Mouse (Mus musculus) right cerebral cortex, adult 2 months (tissue): Measurements from ENCODE around the gene A130010J15Rik.

ENCODE experiments used
- DNase-seq, 2 experiments: peaks; one replicate each; pipeline ENCODE4 v3.0.0; 2021 to 2022; ENCODE audit warnings: low spot score in 2 of 2

A130010J15Rik gene

DNA sequence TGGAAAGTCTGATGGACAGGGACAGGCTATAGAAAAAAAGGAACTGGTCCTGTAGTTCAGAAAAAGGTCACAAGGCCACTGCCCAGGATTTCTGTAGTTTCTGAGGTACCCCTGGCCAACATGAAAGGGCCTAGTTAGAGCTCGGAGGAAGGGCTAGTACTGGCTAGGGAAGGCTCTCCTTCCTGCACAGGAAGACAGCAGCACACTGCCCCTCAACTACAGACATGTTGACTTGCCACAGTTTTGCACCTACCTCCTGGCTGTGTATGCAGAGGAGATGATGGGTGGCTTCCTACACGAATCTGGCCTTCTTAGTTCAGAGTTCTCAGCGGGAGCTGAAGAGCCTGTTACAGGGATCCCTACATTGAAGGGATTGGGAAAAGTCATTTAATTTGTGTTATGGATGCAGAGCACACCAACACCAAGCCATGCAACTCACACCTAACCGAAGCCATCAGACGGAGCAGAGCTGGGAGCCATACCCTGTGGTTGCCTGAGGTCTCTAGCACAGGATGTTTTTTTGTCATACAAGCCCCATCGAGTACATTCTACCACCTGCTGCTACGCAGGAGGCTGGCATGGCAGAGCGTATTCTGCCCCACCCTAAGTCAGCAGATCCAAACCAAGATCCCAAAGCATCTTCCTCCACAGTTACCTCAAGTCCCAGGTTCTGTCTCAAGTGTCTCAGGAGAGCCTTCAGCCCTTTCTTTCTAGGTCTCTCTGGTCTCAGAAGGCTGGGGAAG, 33.0 kb downstream of the A130010J15Rik start:
- no peak for DNase-seq

DNA sequence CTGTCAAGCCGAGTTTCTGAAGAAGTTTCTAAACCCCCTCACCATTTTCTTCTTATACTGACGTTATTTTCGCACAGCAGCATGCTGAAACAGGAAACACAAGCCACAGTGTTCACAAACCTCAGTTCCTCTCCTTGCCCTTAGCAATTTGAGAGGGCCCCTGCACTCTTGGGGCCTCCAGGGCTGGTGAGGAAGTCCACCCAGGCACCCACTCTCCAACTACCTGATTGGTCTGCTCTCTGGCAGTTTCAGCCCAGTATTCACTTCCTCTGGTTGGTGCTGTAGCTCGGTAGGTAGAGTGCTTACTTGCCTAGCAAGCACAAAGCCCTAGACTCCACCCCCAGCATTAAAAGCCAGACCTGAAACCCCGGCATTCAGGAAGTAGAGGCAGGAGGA, 33.5 kb downstream of the A130010J15Rik start, which contains the start of gene Traf3ip3:
Gene Traf3ip3 (minus strand): TSS at position 321 of the 396 bp plus-strand sequence.
- DNase-seq = no peak

DNA sequence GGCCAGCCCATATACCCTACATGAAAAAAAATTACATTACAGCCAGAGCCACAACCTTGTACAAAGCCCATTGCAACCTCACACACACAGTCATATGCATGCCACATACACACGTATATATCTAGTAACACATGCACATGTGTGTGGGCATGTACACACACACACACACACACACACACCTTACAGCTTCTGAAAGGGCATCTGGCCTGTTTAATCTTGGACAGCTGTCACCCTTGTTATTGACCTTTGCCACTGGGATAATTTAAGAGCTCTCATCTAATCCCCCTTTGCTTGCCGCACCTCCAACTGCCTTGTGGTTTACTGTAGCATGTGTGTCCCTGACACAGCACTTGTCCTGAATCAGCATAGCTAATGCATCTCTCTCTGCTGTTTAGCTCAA, 36.0 kb downstream of the A130010J15Rik start:
- DNase-seq = no peak

DNA sequence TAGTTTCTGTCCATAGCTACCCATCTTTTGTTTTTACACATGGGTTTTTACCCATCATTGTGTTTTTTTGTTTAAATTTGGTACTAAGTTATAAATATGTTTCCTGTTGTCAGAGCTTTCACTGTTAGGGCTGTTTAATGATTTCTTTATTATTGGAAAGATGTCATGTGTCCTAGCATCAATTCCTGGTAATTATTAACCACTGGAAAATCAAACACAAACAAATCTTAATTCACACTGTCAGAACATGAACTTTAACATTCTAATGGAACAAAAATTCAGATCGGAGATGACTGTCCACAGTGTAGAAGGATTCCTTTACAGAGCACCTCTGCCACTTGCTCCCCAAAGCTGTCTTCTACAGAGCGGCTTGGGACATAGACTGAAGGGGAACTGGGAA, 37.6 kb downstream of the A130010J15Rik start:
- DNase-seq = no peak

DNA sequence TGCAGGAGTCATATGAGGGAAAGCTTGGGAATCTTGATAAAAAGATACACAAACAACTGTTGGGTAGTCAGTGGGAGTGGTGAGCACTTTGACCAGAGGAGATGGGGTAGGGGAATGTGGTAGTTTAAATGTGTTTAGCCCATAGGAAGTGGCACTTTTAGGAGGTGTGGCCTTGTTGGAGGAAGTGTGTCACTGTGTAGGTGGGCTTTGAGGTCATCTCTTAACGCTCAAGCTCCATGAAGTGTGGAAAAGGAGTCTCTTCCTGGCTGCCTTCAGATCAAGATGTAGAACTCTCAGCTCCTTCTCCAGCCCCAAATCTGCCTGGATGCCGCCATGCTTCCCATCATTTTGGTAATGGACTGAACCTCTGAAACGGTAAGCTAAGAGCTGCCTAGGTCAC, 39.7 kb downstream of the A130010J15Rik start, which contains the start of gene Lamb3:
Gene Lamb3 (plus strand): TSS at position 197 of the 400 bp plus-strand sequence.
- no peak for DNase-seq

DNA sequence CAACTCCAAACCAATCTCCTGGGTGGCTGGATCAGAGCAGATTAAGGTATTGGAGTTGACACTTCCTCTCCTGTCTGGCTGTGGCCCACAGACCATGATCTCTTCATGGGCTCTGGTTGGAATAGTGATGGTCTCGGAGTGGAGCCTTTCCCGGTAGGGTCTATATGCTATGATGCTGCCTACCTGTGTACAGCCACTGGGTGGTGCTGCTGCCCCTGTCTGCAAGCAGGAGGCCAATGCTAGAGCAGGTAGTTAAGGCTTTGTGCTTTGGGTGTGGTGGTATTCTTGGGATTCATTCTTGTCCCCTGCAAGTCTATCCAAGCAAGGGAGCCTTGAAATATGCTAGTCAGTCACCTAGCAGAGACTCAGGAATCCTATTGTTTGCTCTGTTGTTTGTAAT, 40.3 kb downstream of the A130010J15Rik start:
- DNase-seq = peak; percentile 70 to 72

DNA sequence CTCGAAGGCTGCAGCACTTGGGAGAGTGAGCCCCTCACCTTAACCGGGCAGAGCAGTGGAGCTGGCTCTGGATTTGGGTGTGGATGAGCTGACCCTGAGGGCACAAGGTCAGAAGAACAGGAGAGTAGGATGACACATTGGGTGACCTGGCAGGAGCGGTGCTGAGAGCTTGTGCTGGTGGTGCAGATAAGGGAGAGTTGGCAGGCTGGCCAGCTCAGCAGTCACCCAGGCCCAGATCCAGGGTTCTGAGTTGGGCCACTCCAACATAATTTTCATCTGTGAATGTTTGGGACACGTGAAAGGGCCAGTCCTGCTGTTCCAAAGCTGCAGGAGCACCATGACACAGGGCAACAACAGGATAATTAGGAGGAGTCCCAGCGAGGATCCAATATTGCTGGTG, 43.5 kb downstream of the A130010J15Rik start:
- DNase-seq = no peak

DNA sequence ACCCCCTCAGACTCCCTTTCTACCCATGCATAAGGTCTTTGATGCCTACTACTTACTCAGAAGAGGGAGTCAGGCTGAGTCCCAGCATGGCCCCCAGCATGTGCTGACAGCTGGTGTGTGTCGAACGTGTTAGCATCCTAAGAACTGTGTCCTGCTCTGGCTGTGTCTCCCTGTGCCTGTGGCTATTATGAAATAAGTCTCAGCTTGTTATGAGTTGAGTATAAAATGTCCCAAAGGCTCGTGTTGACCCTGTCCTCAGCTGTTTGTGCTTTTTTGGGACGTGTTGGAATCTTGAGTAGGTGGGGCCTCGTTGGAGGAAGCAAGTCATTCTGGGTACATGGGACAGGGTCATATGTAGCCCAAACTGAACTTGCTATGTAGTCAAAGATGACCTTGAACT, 46.2 kb downstream of the A130010J15Rik start:
- no peak for DNase-seq

DNA sequence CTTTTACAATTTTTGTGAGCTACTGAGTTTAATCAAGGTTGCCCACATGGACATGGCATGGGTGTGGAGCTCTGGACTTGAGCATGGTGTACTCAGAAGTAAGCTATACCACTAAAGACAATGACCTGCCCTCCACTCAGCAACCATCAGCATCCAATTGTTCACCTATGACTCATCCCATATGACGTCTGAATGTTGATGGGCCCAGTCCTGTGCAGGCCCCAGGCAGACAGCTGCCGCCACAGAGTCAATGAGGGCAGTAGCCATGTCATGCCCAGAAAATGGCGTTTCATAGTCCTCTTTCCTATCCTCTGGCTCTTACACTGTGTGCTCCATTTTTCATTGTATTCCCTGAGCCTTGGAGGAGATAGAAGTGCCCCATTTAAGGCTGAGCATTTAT, 48.2 kb downstream of the A130010J15Rik start:
- DNase-seq = no peak

DNA sequence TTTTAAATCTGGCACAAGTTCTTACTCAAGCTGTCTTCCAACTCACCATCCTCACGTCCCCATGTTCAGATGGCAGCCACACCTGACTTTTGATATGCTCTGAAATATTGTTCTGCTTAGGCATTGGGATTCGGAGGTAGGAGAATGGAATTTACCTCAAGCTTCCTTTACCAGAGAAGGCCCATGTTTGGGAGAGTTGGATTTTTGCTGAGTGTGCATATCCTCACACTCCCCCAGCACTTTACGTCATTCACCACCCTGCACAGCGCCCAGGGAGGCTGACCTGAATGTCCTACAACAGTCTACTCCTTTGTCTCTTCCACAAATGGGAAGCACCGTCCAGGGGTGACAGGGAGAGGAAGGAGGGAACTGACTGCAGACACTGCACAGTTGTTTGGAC, 52.6 kb downstream of the A130010J15Rik start:
- DNase-seq = no peak

DNA sequence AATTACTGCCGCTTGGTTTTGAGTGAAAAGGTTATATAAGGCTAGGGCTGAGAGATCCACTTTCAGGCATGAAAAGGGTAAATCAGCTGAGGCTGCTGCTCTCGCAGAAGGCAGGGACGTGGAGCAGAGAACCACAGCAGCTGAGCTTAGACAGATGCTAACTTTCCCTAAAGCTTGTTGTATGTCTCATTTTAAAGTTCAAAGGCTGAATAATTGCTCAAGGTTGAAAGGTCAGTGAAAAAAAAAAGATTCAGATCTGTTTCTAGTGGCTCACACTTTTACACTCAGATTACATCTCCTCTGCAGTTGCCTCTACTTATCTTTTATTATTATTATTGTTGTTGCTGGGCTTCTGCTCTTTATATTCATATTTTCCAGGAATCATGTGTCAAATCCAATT, 57.7 kb downstream of the A130010J15Rik start:
- no peak for DNase-seq

DNA sequence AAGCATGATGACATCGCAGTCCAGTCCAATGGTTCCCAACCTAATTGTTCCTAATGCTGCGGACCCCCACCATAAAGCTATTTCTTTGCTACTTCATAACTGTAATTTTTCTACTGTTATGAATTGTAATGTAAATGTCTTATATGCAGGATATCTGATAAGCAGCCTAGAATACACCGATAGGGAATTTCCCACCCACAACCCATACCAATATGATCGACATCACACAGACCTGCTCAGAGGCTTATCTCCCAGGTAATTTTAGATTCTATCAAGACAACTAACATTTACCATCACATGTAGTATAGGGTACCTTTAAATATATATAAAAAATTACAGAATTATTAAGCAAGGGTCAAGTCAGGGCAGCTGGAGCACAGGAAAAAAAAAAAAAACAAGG, 58.3 kb downstream of the A130010J15Rik start:
- no peak for DNase-seq

DNA sequence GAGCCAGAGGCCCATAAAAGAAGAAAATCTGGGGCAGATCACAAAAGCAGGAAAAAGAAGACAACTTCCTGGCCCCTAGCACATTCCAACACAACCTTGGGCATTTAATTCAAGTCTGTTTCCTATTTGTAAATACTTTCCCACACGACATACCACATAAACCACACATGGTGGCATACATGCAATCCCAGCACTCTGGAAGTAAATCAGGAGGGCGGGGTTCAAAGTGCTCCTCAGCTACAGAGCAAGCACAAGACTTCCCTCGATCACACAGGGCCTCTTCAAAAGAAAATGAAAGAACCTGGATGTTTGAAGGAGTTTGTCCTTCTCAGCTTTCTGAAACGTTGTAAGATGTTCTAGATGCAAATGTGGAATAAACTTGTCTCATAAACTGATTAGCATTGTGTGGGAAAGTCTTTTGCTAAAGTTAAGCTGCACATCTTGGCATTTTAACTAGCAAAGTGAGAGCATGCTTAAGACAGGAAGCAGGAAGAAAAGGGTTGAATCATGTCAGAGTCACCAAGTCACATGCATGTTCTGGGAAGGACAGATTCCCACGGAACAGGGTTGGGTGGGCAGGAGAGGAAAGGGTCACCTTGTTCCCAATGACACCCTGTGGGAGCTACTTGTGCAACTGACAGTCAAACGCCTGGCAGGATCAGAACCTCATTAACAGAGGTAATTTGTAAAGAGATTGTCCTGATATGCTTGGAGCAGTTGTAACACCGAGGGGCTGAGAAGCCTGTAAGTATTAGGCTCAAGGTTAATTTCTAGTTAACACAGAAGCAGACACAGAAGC, 59.1 kb downstream of the A130010J15Rik start:
- no peak for DNase-seq
